Mouse (Mus musculus): ENCODE measurements at regions not wholly inside any gene's neighbourhood (a gene's known extent, or its start where the extent isn't known, plus 50 kb on each side); places are given as distances from the start of the nearest gene placed in this dataset.

- TF ChIP-seq CTCF (IDR thresholded peaks at IDR 0.05; ENCODE audit: extremely low read depth, insufficient read depth, insufficient read length, insufficient replicate concordance) = no peak
- no peak for TF ChIP-seq POLR2A (IDR thresholded peaks at IDR 0.05; ENCODE audit: low read depth, low read length)
Observed at GRCm38 (mm10) chr1:77048720-77049406, 466.0 kb downstream of the Epha4 start.

Data from spleen, adult 2 months (tissue).